Mouse (Mus musculus): Measurements from ENCODE around the gene Muc2.

Gene Muc2

GRCm38 (mm10) chr7:141770521-141770920, 80.4 kb downstream of the Muc2 start:
- DNase-seq, result no peak

GRCm38 (mm10) chr7:141770988-141771387, 80.8 kb downstream of the Muc2 start:
- no peak for DNase-seq

- DNase-seq, result no peak
Measured at GRCm38 (mm10) chr7:141772058-141772557, 82.0 kb downstream of the Muc2 start.

GRCm38 (mm10) chr7:141774855-141775254, 84.7 kb downstream of the Muc2 start:
- DNase-seq, result no peak

GRCm38 (mm10) chr7:141776199-141776598, 86.1 kb downstream of the Muc2 start:
- no peak for DNase-seq

GRCm38 (mm10) chr7:141788677-141789452, 98.7 kb downstream of the Muc2 start, which contains the start of gene Muc5ac:
TSS of gene Muc5ac (plus strand) at chr7:141788972.
- DNase-seq, result no peak

GRCm38 (mm10) chr7:141794251-141794650, 104.1 kb downstream of the Muc2 start:
- DNase-seq, result no peak

GRCm38 (mm10) chr7:141803206-141803605, 113.1 kb downstream of the Muc2 start:
- no peak for DNase-seq
